Comparison of ENCODE assay signal across 12 mouse cellular contexts in genomic region chr1:34858671-34859070, GRCm38 (mm10). TPM values are rescaled to one million over a fixed set of nuclear protein-coding genes. Genes with fewer than 3 reads are reported as not detected.
A peak's percentile ranks its signal among the peaks of the same experiment; 100 is the strongest.
DNase-seq lines count a peak whose midpoint lies in the region; ATAC-seq lines count a peak whose summit lies in the region.
"Had no signal": no experiment of that assay in that cellular context is flagged by ENCODE, and none has a peak within 500 bp of the region (broad histone marks: within the 10 kb centered on the region; RNA-seq: fewer than 3 reads in every experiment).

No protein-coding gene starts in this region.

- peaks cover 6% of the 10 kb centered on the region for H3K36me3 ChIP-seq in neural tube, embryonic 14.5 days (ENCODE audit: control insufficient read depth, insufficient read depth, low read length)
- 0 out of 2 replicates have a peak, but pooled peaks cover 5% of the 10 kb centered on the region for H3K36me3 ChIP-seq in intestine, embryonic 14.5 days (ENCODE audit: control insufficient read depth, insufficient read depth, low read length)

- no peak overlapping the region for H3K4me3 ChIP-seq in neural tube, embryonic 14.5 days (ENCODE audit: low read depth, low read length)
- H3K4me3 ChIP-seq in intestine, embryonic 14.5 days (ENCODE audit: low read depth, low read length), result no peak overlapping the region
- H3K4me3 ChIP-seq: hindbrain, embryonic 13.5 days; limb, embryonic 12.5 days; midbrain, embryonic 13.5 days had no signal

- no peak for DNase-seq in neural tube, embryonic 10.5 days (ENCODE audit: extremely low spot score, low spot score)
- no peak for DNase-seq in intestine, embryonic 14.5 days (ENCODE audit: low spot score)
- peak; percentile 59 for DNase-seq in lung, postnatal 36 days
- DNase-seq in yolk sac, embryonic 10.5 days (ENCODE audit: low spot score), result peak; percentile 45
- DNase-seq in thymus, postnatal 10 days (ENCODE audit: low spot score in 2 of 2), result no peak
- DNase-seq in gastrocnemius, postnatal 25 days, result no peak
- DNase-seq: adrenal gland, adult 2 months; cerebellum, postnatal 14 days had no signal

- no peaks in the 10 kb centered on the region for H3K27me3 ChIP-seq in neural tube, embryonic 14.5 days (ENCODE audit: control insufficient read depth, insufficient read depth, low read length)
- H3K27me3 ChIP-seq in intestine, embryonic 14.5 days (replicated peaks; ENCODE audit: control insufficient read depth, insufficient read depth, low read length), result no peaks in the 10 kb centered on the region
- H3K27me3 ChIP-seq: hindbrain, embryonic 13.5 days; limb, embryonic 12.5 days; midbrain, embryonic 13.5 days had no signal

- no peak overlapping the region for H3K4me2 ChIP-seq in neural tube, embryonic 14.5 days (ENCODE audit: low read depth, low read length)
- H3K4me2 ChIP-seq in intestine, embryonic 14.5 days (ENCODE audit: low read length), result no peak overlapping the region
- H3K4me2 ChIP-seq: hindbrain, embryonic 13.5 days; limb, embryonic 12.5 days; midbrain, embryonic 13.5 days had no signal

- H3K27ac ChIP-seq in neural tube, embryonic 14.5 days (ENCODE audit: low read depth, low read length), result no peak overlapping the region
- no peak overlapping the region for H3K27ac ChIP-seq in intestine, embryonic 14.5 days (ENCODE audit: low read depth)
- H3K27ac ChIP-seq: hindbrain, embryonic 13.5 days; limb, embryonic 12.5 days; midbrain, embryonic 13.5 days had no signal

- H3K9me3 ChIP-seq in neural tube, embryonic 14.5 days (ENCODE audit: control insufficient read depth, low read length), result no peaks in the 10 kb centered on the region
- no peaks in the 10 kb centered on the region for H3K9me3 ChIP-seq in intestine, embryonic 14.5 days (ENCODE audit: control insufficient read depth, low read length)
- H3K9me3 ChIP-seq: hindbrain, embryonic 13.5 days; limb, embryonic 12.5 days; midbrain, embryonic 13.5 days had no signal

- no peaks in the 10 kb centered on the region for H3K4me1 ChIP-seq in neural tube, embryonic 14.5 days (ENCODE audit: control insufficient read depth, insufficient read depth, low read length)
- no peaks in the 10 kb centered on the region for H3K4me1 ChIP-seq in intestine, embryonic 14.5 days (replicated peaks; ENCODE audit: control insufficient read depth, insufficient read depth, low read length)
- H3K4me1 ChIP-seq: midbrain, embryonic 13.5 days had no signal

- WGBS in neural tube, embryonic 14.5 days, result 86% methylated on average over 5 of the region's 5 CpGs
- 60% methylated on average over 5 of the region's 5 CpGs for WGBS in intestine, embryonic 14.5 days

- no peak overlapping the region for H3K9ac ChIP-seq in neural tube, embryonic 14.5 days (replicated peaks; ENCODE audit: low read depth, low read length)
- H3K9ac ChIP-seq in intestine, embryonic 14.5 days (ENCODE audit: low read length), result no peak overlapping the region
- H3K9ac ChIP-seq: hindbrain, embryonic 13.5 days; limb, embryonic 12.5 days; midbrain, embryonic 13.5 days had no signal

- ATAC-seq in neural tube, embryonic 14.5 days (ENCODE audit: low read depth), result peak; percentile 34; the same call in 1 of the 2 replicates
- 0 out of 2 replicates have a peak, but pooled peaks have one; percentile 47 for ATAC-seq in intestine, embryonic 14.5 days (replicated peaks; ENCODE audit: low FRiP score, low TSS enrichment, low read depth)
- ATAC-seq: midbrain, embryonic 13.5 days had no signal

RNA-seq across cellular contexts. Expression of gene Plekhb2, which starts 8.9 kb away (rescaled TPM):
- 76.8 and 80.6 TPM in 2 replicates for polyA plus RNA-seq in neural tube, embryonic 14.5 days (2014; fragmentation: Nextera tagmentation; extraction: Ambion mirVana)
- 47.5 and 56.1 TPM in 2 replicates for polyA plus RNA-seq in intestine, embryonic 14.5 days (2014; fragmentation: Nextera tagmentation; extraction: Ambion mirVana)
- total RNA-seq in gastrocnemius, postnatal 25 days (2021), result 10 to 100 TPM; 37.8 to 39.2 TPM

RNA-seq across cellular contexts. Expression of gene Fam168b, which starts 15.8 kb away (rescaled TPM):
- 90.5 and 136 TPM in 2 replicates for polyA plus RNA-seq in neural tube, embryonic 14.5 days (2014; fragmentation: Nextera tagmentation; extraction: Ambion mirVana)
- polyA plus RNA-seq in intestine, embryonic 14.5 days (2014; fragmentation: Nextera tagmentation; extraction: Ambion mirVana), result 68.0 and 68.6 TPM in 2 replicates
- 10 to 100 TPM; 26.3 to 27.2 TPM for total RNA-seq in gastrocnemius, postnatal 25 days (2021)

Comparison
In these comparisons a context has a peak if more than half of its experiments do, and no peak if none do; other contexts are left out.
1. DNase-seq: peak in lung, postnatal 36 days (single experiment) and yolk sac, embryonic 10.5 days (single experiment); none in neural tube, embryonic 10.5 days (single experiment), intestine, embryonic 14.5 days (single experiment), thymus, postnatal 10 days (0 of 2) and gastrocnemius, postnatal 25 days (single experiment).